Mouse (Mus musculus) adrenal gland, postnatal 36 days (tissue): ENCODE measurements around the gene Rap1gap. TPM values are rescaled to one million over a fixed set of nuclear protein-coding genes. Genes with fewer than 3 reads are reported as not detected.

ENCODE experiments used
- DNase-seq, 2 experiments: peaks; one replicate each; pipeline ENCODE4 v3.0.0; 2021; ENCODE audit warnings: mixed read lengths in 1 of 2
- long read RNA-seq, 2 experiments: library from polyadenylated mRNA; stranded (forward); transcript quantifications; one replicate each; pipeline ENCODE4 v2.0.0; 2021; ENCODE audit warnings: borderline sequencing depth in 2 of 2
- total RNA-seq, 2 experiments: library from RNA; stranded (reverse); gene quantifications; 2 replicates each; pipeline ENCODE4 v1.2.3; 2021

Rap1gap gene
- total RNA-seq, result 100 to 1,000 TPM; 102 to 123 TPM
- long read RNA-seq, experiment 1, transcript Rap1gap-202 (23 exons, 3,168 nt), result major isoform, 9 of 104 reads
- long read RNA-seq, experiment 1, partial matches to known transcripts, result 51 of 104 reads
- long read RNA-seq, experiment 1, other reads (novel, unspliced or antisense), result 41 of 104 reads
- long read RNA-seq, experiment 2, transcript Rap1gap-202 (23 exons, 3,168 nt), result major isoform, 12 of 58 reads
- long read RNA-seq, experiment 2, partial matches to known transcripts, result 25 of 58 reads
- long read RNA-seq, experiment 2, other reads (novel, unspliced or antisense), result 20 of 58 reads

- peak; percentile 71 to 79 for DNase-seq
Measured at GRCm38 (mm10) chr4:137664433-137664979, at the start of gene Rap1gap. TSS of gene Rap1gap (plus strand) at chr4:137664726.

- no peak for DNase-seq
Measured at GRCm38 (mm10) chr4:137622847-137623246, 41.7 kb upstream of the Rap1gap start.

- peak; percentile 60 to 76 for DNase-seq
Measured at GRCm38 (mm10) chr4:137627476-137628235, 36.9 kb upstream of the Rap1gap start.

- no peak for DNase-seq
Measured at GRCm38 (mm10) chr4:137628400-137628799, 36.1 kb upstream of the Rap1gap start.

- DNase-seq, result peak; percentile 78 to 80
Measured at GRCm38 (mm10) chr4:137629354-137629753, 35.2 kb upstream of the Rap1gap start.

GRCm38 (mm10) chr4:137630153-137630552 is 34.4 kb upstream of the Rap1gap start:
- DNase-seq, result no peak

- DNase-seq, result peak; percentile 76 to 81
Measured at GRCm38 (mm10) chr4:137631596-137631995, 32.9 kb upstream of the Rap1gap start.

GRCm38 (mm10) chr4:137633394-137633793 is 31.1 kb upstream of the Rap1gap start:
- no peak for DNase-seq

GRCm38 (mm10) chr4:137636597-137636996 is 27.9 kb upstream of the Rap1gap start:
- no peak for DNase-seq

- DNase-seq, result peak; percentile 34 to 48
Measured at GRCm38 (mm10) chr4:137641556-137641955, 23.0 kb upstream of the Rap1gap start.

GRCm38 (mm10) chr4:137642101-137642500 is 22.4 kb upstream of the Rap1gap start:
- DNase-seq, result no peak

GRCm38 (mm10) chr4:137643459-137643858 is 21.1 kb upstream of the Rap1gap start:
- DNase-seq, result peak; percentile 55 to 67

GRCm38 (mm10) chr4:137646262-137646661 is 18.3 kb upstream of the Rap1gap start:
- no peak for DNase-seq

GRCm38 (mm10) chr4:137647648-137648047 is 16.9 kb upstream of the Rap1gap start:
- DNase-seq, result no peak

GRCm38 (mm10) chr4:137648230-137648629 is 16.3 kb upstream of the Rap1gap start:
- DNase-seq, result no peak

- DNase-seq, result no peak
Measured at GRCm38 (mm10) chr4:137650912-137651311, 13.6 kb upstream of the Rap1gap start.

GRCm38 (mm10) chr4:137652835-137653346 is 11.6 kb upstream of the Rap1gap start:
- DNase-seq, result peak in 1 of 2 experiments; percentile 40

GRCm38 (mm10) chr4:137655241-137656031 is 9.1 kb upstream of the Rap1gap start:
- DNase-seq, result no peak

GRCm38 (mm10) chr4:137657674-137658073 is 6.9 kb upstream of the Rap1gap start:
- no peak for DNase-seq

- no peak for DNase-seq
Measured at GRCm38 (mm10) chr4:137659541-137659940, 5.0 kb upstream of the Rap1gap start.

- peak in 1 of 2 experiments; percentile 55 for DNase-seq
Measured at GRCm38 (mm10) chr4:137660364-137661077, 4.0 kb upstream of the Rap1gap start.
